Mouse (Mus musculus) urinary bladder, postnatal 10 days (tissue): ENCODE data around the gene Spam1.

Source experiments
- DNase-seq: peaks from one replicate; pipeline ENCODE4 v3.0.0; 2022; ENCODE audit warnings: low spot score

Spam1 gene

GRCm38 (mm10) chr6:24790888-24791287, at the start of gene Spam1:
Gene Spam1 (plus strand): TSS chr6:24791188.
- DNase-seq, result no peak

GRCm38 (mm10) chr6:24748029-24748428, 43.0 kb upstream of the Spam1 start, which contains the start of gene Hyal4:
Gene Hyal4 (plus strand): TSS chr6:24748329.
- DNase-seq, result no peak

GRCm38 (mm10) chr6:24759281-24759680, 31.7 kb upstream of the Spam1 start:
- DNase-seq, result no peak

- no peak for DNase-seq
These were observed 24.7 kb upstream of the Spam1 start for GRCm38 (mm10) chr6:24766261-24766660.

GRCm38 (mm10) chr6:24779182-24779581, 11.8 kb upstream of the Spam1 start:
- DNase-seq, result no peak

GRCm38 (mm10) chr6:24822070-24822469, 31.1 kb downstream of the Spam1 start:
- no peak for DNase-seq
